Mouse (Mus musculus) spleen, postnatal 14 days (tissue): ENCODE measurements at regions not wholly inside any gene's neighbourhood (a gene's known extent, or its start where the extent isn't known, plus 50 kb on each side); places are given as distances from the start of the nearest gene placed in this dataset.
A peak's percentile ranks its signal among the peaks of the same experiment; 100 is the strongest.

Experiments used
- DNase-seq, 2 experiments: peaks; one replicate each; pipeline ENCODE4 v3.0.0; 2021 to 2022; ENCODE audit warnings: low spot score in 2 of 2

GRCm38 (mm10) chr6:6291781-6292180, 74.8 kb upstream of the Slc25a13 start:
- no peak for DNase-seq

GRCm38 (mm10) chr6:6290427-6290826, 73.5 kb upstream of the Slc25a13 start:
- no peak for DNase-seq

- DNase-seq: peak in 1 of 2 experiments; percentile 3
Measured at GRCm38 (mm10) chr6:6289806-6290205, 72.8 kb upstream of the Slc25a13 start.

- no peak for DNase-seq
Measured at GRCm38 (mm10) chr6:6280812-6281568, 64.0 kb upstream of the Slc25a13 start.

GRCm38 (mm10) chr6:6279646-6280045, 62.7 kb upstream of the Slc25a13 start:
- no peak for DNase-seq

GRCm38 (mm10) chr6:6270545-6270944, 53.6 kb upstream of the Slc25a13 start:
- DNase-seq: no peak
